Mouse (Mus musculus) layer of hippocampus, adult 9-10 months (tissue): ENCODE data around the gene Dnah2.

Experiments used
- DNase-seq: peaks from one replicate; pipeline ENCODE4 v3.0.0; 2022; ENCODE audit warnings: low spot score

The Dnah2 gene

DNA sequence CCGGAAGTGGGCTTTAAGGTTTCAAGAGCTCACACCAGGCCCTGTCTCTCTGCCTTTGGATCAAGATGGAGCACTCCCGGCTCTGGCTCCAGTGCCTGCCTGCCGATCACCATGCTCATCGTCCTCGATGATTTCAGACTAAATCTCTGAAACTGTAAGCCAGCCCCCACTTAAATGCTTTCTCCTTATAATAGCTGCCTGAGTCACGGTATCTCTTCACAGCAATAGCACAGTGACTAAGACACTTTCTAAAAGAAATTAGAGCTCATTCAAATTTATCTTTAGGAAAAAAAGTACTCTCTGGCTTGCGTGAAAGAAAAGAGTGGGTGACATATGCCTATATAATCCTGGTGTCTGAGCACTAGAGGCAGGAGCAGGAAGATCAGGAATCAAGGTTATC lies 84.9 kb downstream of the Dnah2 start:
- DNase-seq: no peak

DNA sequence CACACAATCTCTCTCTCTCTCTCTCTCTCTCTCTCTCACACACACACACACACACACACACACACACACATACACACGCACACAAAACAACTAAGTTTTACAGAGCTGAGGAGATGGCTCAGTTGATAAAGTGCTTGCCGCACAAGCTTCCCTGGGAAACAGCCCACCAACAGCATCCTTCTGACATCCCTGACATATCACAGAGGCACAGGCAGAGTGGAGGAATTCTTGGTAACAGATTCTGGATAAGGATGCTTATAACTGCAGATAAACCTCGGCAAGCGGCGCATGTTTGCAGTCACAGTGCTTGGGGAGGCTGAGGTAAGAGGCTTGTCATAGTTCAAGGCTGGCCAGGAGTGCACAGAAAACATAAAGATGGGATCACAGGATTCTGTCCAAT lies 87.3 kb downstream of the Dnah2 start:
- no peak for DNase-seq

DNA sequence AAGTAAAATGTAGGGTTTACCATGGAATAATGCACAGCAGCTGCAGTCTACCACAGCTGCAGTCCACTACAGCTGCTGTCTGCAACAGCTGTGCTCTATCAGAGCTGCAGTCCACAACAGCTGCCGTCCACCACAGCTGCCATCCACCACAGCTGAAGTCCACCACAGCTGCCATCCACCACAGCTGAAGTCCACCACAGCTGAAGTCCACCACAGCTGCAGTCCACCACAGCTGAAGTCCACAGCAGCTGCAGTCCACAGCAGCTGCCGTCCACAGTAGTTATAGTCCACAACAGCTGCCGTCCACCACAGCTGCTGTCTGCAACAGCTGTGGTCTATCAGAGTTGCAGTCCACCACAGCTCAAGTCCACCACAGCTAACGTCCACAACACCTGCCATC lies 89.0 kb downstream of the Dnah2 start:
- DNase-seq: no peak

DNA sequence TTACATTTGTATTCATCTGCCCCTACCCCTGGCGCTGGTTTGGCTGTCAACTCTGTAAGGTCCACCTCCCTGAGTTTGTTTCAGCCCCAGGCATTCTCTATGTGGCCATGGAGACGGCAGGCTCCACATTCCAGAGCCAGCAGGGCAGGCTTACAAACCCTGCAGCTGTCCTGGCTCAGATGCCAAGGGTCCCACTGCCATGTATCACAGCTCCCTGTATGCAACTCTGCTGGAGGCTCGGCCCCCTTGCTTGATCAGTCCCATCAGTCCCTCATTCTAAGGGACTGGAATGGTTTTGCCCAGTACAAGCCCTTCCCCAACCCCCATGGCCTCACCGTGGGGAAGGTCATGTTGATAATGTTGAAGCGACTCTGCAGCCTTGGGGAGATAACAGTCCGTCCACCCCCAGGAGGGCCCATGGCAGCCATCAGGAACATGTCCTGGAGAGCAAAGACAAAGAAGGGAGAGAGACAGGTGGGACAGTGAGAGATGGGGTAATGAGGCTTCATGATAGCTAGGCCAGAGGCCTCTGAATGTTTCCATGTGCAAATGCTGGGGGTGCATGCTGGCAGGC lies 91.8 kb downstream of the Dnah2 start:
- DNase-seq: no peak

DNA sequence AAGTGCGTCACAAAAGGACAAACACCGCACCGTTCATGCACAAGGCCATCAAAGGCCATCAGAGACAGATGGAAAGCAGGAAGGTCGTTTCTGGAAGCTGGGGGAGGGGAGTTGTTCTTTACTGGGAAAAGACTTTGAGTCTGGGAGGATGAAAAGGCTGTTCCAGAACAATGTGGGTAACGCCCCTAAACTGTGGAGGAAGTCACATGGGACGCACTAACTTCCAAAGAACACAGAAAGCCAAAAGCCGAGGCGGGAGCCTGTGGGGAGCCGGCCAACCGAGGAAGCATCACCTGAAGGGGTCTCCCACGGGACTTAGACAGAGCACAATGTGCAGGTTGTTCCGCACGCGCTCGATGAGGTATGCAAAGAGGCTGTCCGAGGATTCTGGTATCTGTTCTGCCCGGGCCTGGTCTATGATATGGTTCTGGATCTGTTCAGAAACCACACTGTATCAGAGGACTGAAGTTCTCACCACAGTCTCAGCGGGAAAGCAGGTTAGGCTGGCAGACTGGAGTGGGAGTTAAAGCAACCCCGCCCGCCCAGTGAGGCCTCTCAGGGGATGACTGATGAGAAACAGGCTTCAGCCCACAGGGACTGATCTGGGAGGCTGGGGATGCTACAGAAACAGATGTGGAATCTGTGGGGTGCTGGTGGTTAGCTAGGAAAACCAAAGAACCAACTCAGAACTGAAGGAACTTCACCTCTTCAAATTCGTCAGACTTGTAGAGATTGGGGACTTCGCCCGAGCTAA lies 96.6 kb downstream of the Dnah2 start:
- no peak for DNase-seq

DNA sequence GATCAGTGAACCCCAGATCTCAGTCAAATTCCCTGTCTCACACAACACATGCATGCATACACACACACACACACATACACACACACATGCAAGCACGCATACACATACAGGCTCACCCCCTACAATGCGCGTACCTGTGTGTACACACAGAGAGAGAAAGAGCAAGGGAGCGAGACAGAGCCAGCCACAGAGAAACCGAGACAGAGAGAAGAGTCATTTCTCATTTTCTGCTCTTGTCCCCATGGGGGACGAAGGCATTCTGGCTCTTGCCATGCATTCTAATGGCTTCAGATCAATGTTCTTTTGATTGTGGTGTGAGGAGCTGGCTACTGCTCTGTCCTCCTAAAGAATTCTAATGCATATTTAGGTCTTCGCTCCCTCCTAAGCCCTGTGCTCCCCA lies 101.6 kb downstream of the Dnah2 start:
- no peak for DNase-seq

DNA sequence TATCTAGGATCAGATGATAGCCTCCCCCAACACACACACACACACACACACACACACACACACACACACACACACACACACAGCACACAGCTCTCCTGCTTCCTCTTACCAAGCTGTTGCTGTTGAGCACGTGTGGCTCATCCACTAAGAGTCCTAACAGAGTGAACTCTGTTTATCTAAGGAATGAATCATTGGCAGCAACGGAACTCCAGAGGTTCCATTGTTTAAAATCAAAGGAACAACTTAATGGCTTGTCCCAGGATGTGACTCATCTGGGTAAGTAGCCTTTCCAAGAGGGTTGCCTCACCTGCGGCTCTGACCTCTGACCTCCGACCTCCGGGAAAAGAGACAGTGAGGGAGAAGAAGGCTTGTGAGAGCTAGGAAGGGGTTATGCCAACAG lies 105.6 kb downstream of the Dnah2 start:
- DNase-seq: no peak

DNA sequence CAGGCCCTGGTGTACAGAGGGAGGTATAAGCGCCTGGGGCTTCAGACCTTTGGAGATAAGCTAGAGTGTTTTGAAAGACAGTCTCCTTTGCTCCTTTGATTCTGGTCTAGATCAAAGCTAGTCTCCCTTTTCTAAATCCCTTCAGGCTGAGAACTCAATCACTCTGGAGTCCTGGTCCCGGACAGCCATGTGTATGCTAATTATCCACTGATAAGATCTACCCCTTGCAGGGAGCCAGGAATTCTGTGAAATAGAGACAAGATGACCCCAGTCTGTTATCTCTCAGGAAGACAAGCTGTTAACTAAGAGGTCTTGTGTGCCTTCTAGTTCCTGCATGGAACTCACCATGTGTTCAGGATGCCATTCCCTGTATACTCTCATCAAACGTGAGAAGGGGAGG lies 111.6 kb downstream of the Dnah2 start:
- DNase-seq: no peak

DNA sequence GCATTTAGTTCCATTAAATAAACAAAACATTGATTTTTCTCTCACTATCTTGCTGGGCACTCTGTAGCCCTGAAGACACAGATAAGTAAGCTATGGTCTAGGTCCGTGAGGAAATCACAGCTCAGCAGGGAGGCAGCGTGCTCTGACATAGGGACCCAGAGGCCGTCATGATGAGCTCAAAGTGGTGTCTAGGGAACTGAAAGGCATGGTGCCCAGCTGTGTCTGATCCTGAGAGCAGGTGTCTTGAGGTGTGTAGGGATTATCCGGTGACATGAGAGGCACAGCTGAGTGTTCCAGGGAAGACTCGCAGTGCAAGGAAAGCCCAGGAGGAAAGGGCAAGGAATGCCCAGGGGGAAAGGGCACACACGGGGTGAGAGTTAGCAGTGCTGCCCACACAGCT lies 115.7 kb downstream of the Dnah2 start:
- DNase-seq: no peak

DNA sequence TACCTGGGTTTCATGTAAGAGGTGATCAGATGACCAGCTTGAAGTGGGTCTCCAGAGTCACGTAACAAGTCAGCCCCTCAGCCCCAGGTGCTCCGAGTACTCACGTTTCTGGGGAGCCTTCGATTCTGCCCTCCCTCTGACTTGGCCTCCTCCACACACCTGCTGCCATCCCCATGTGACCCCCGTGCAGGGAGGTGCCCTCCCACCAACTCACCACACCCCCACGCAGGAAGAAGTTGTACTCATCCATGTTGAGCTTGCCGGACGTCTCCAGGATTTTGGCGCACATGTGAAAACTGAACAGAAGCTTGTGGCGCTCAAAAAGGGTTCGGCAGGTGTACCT lies 116.3 kb downstream of the Dnah2 start:
- DNase-seq: no peak

DNA sequence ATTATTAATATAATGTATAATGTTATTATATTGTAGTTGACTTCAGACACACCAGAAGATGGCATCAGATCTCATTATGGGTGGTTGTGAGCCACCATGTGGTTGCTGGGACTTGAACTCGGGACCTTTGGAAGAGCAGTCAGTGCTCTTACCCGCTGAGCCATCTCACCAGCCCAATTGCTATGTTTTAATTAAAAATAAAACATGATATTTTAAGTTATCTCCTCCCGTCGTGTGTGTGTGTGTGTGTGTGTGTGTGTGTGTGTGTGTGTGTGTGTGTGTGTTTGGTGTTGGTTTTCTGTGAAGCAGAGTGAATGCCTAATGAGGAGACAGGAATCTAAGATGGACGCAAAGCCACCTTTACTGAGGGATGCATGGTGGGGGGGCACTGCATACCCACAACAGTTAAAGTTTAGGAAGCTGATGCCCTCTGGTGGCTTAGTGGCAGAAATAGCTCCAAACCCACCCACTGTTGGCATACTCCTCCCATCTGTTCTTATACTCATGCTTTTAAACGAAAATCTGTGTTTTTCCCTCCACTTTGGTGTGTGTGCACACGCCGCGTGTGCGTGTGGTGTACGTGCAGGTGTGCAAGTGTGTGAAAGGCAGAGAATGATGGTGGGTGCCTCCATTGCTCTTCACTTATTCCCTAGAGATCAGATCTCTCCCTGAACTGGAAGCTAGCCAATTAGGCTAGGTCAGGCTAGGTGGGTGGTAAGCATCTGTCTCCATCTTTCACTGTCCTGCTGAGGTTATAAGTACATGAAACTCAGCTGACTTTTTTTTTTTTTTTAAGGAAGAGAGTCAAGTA lies 116.9 kb downstream of the Dnah2 start:
- DNase-seq: peak; percentile 77

DNA sequence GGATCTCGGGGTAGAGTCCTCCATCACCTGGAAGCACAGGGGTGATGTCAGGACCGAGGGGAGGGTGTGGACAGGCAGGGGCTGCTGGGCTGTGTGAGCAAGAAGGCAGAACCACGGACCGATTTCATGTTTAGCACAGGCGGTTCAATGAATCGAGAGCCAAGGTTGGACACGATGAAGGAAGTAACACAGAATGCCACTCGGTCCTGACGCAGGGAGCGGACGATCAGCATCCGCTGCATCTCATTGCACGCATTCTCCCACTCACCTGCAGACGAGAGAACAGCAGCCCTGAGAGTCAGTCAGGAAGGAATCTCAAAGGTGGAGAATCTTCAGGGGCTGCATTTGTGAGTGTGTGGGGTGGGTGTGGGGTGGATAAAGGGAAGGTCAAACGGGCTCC lies 118.3 kb downstream of the Dnah2 start:
- no peak for DNase-seq

DNA sequence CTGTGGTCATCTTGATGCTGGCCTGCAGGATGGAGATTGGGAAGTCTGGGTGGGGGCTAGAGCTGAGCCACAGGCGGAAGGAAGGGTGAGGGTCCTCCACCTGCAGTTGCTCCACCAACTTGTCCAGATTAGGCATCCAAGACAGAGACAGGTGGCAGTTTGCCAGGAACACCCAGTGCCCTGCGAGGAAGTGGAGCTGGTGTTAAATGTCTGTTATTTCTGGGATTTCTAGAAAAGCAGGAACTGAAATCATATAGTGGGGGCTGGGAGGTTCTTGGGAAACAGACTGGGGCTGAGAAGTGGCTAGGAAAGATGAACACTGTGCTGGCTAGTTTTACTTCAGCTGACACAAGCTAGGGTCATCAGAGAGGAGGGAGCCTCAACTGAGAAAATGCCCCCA lies 119.6 kb downstream of the Dnah2 start:
- DNase-seq: no peak

DNA sequence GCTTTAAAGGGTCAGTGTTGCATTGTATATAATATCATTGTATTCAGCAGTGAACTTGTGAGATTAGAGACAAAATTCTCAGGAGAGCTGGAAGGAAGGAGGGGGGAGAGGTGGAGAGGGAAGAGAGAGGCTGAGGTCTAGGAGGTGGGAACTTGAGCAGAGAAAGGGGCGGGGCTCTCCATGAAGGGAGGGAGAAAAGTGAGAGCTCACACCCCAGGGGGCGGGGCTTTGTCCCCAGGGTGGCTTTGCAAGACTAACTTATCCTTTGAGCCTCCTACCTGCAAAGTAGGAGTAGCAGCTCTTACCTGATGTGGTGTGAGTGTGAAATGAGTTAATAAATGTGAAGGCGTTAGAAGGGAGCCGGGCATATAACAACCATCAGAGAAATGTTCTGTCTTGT lies 120.2 kb downstream of the Dnah2 start:
- DNase-seq: no peak

DNA sequence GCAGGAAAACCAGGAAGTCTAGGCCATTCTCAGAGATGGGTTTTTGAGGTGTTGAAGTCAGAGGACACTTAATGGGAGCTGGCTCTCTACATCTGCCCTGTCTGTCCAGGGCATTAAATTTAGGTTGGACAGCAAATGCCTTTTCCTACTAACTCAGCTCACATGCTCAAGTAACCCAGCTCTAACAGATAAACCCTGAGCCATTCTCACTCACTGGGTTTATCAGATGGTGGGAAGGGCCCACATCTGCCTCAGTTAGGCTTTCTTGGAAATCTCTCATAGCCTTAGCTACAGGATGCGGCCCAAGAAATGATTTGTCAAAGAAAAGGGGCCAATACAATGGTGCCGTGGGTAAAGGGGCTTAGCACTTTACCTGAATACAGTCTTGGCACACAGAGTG lies 122.7 kb downstream of the Dnah2 start:
- DNase-seq: no peak

DNA sequence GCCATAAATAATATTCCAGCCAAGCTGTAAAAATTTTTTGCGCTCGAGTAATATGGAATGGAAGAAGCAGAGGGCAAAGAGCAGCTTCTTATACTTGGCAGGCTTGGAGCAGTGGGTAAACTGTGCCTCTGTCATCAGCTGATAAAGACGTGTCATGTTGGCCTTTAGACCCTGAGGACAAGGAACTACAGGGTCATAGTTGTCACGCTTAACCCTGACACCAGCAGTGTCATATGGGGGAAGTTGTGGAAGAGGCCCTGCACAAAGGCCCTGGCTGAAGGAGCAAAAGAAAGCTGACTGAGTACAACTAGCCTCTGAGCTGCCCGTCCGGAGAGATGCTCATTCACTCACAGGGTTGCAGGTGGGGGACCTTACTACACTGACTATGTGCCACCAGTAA lies 125.0 kb downstream of the Dnah2 start:
- DNase-seq: no peak

DNA sequence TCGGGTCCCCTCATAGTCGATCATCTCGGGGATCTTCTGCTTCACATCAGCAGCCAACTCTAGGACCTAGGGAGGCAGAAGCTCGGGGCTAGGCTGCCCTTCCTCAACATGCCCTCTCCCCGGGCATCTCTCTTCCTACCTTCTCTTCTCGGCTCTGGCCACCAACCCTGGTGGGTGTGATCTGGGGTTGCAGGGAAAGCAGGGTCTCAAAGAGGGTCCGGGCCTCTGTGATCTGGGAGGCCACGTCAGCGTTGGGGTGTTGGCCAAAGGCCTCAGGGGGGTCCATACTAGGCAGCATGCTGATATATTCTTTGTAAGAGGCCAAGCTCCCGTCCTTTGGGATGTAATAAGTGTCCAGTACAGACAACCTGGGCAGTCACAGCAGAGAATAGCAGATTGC lies 126.1 kb downstream of the Dnah2 start:
- DNase-seq: no peak

DNA sequence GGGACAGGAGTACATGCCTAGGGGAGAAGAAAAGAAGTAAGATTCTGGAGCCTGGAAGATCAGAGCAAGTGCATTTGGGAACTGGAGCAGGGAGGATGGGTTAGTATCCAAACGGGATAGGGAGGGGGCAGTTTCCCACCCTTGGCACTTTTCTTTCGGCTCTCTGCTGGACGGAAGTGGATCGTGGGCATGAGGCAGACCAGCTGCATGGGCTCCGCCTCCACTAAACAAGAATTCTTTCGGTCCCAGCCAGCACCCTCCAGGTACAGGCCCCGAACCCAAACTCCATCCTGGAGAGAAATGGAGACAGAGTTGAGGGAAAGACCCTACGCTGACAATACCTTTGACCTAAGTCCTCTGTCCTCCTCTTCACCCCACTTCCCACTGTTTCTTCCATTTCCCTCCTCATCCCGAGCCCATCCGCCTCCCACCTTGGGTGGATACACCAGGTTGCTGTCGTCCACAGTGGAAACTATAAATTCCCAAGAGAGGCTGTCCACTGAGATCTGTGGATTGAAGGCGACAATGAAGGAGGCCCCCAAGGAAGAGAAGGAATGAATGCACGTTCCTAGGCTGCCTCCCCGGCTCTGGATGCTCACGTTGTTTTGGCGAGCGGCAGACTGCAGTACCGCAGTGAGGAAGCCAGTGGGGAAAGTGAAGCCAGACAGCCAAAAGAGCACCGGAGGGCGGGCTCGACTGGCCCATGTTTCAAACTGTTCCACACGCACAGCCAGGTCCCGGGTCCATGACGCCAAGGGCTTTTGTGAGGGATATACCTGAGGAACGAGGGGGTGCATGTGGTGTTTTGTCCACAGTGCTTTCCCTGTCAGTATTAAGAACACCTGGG lies 127.6 kb downstream of the Dnah2 start:
- no peak for DNase-seq

DNA sequence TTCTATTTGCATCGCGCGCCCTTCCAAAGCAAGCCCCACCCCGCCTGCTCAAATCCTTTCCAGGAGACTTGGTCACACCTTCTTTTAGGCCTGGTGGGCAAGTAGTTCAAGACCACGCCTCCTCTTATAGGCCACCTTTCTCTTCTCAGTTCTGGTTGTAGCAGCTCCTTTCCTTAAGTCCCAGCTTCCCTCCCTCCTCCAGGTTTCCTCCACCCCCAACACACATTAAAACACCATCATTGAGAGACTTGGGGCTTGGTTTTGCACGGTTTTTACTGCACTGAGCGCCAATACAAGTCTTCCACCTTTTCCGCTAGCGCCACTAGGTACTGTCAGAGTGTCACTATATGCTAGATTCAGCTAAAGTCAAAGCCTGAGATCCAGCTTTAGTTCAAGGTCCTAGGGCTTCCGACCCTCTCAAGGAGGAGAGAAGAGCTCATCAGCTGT lies 128.3 kb downstream of the Dnah2 start:
- DNase-seq: no peak

DNA sequence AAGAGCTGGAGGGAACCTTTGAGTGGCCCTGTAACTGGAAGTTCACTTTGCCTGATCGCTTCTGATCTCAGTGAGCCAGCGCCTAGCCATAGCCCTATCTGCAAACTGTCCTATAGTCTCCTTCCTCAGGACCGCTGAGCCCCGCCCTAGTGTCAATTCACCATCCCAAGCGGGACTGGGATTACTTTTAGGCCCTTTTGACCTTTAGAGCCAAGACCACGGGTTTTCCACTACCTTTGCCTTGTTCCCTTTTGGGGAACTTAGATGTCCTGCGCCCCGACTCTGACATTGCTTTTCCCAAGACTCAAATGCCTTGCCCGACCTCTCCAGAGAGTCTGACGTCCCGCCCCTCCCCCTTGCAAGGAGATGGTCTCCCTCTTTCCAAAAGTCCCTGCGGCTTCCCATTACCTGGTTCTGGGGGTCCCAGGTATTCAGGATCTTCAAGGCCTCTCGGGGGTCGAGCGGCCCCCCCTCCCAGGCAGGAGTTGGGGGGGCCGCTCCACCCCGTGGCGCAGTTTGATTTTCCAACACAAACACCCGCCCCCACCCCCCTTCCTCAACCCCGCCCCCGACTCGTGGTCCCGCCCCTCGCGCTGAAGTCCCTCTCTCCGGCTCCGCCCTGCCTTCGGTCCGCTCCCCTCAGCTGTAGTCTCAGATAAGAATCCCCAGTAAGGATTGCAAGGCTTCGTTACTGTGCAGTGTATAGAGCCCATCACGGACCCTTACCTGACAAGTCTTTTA lies 128.9 kb downstream of the Dnah2 start:
- no peak for DNase-seq

DNA sequence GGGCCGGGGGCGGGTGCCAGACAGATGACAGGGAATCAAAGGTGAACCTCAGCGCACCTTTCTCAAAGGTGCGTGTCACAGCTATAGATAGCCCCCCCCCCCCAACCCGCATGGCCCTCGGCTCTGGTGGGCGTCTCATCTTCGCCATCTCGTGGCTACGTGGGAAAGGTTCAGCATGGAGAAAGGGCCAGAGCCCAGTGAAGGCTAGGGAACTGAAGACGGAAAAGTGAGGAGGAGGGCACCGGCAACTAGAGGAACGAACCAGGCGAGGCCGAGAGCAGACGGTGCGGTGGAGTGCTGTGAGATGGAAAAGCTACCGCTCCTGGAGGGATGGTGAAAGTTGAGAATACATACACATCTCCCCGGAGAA lies 129.5 kb downstream of the Dnah2 start:
- no peak for DNase-seq
